Mouse (Mus musculus) right cerebral cortex, postnatal 4 days (tissue): ENCODE results near the gene Neil1.

Experiments
- DNase-seq: peaks from one replicate; pipeline ENCODE4 v3.0.0-alpha.2; 2022

Gene Neil1

GRCm38 (mm10) chr9:57148144-57148878 lies at the start of gene Neil1:
Neil1 (minus strand) TSS chr9:57148305.
- DNase-seq = peak; percentile 73

GRCm38 (mm10) chr9:57197414-57197813 lies 49.3 kb upstream of the Neil1 start:
- DNase-seq = no peak

GRCm38 (mm10) chr9:57196708-57197107 lies 48.6 kb upstream of the Neil1 start:
- no peak for DNase-seq

GRCm38 (mm10) chr9:57168411-57168810 lies 20.3 kb upstream of the Neil1 start:
- no peak for DNase-seq

GRCm38 (mm10) chr9:57166173-57166572 lies 18.1 kb upstream of the Neil1 start:
- no peak for DNase-seq

- no peak for DNase-seq
These were observed 15.0 kb upstream of the Neil1 start for GRCm38 (mm10) chr9:57163137-57163536.

- DNase-seq = no peak
These were observed 14.4 kb upstream of the Neil1 start for GRCm38 (mm10) chr9:57162496-57162895.

GRCm38 (mm10) chr9:57158506-57158905 lies 10.4 kb upstream of the Neil1 start:
- DNase-seq = no peak

- DNase-seq = peak; percentile 95
These were observed 9.9 kb upstream of the Neil1 start, which contains the start of gene Commd4 for GRCm38 (mm10) chr9:57158013-57158470. Commd4 (minus strand) TSS chr9:57158331.

GRCm38 (mm10) chr9:57157499-57157898 lies 9.4 kb upstream of the Neil1 start:
- no peak for DNase-seq

GRCm38 (mm10) chr9:57156823-57157222 lies 8.7 kb upstream of the Neil1 start:
- no peak for DNase-seq

- DNase-seq = no peak
These were observed 8.3 kb upstream of the Neil1 start for GRCm38 (mm10) chr9:57156383-57156782.

GRCm38 (mm10) chr9:57152331-57152730 lies 4.2 kb upstream of the Neil1 start:
- no peak for DNase-seq

GRCm38 (mm10) chr9:57150192-57150591 lies 2.1 kb upstream of the Neil1 start:
- DNase-seq = no peak

- DNase-seq = no peak
These were observed 916 bp upstream of the Neil1 start for GRCm38 (mm10) chr9:57149021-57149420.

- no peak for DNase-seq
These were observed 631 bp downstream of the Neil1 start for GRCm38 (mm10) chr9:57147205-57148143.

- DNase-seq = no peak
These were observed 1.5 kb downstream of the Neil1 start for GRCm38 (mm10) chr9:57146451-57147066.

GRCm38 (mm10) chr9:57144830-57145229 lies 3.3 kb downstream of the Neil1 start:
- DNase-seq = no peak

- DNase-seq = no peak
These were observed 4.9 kb downstream of the Neil1 start for GRCm38 (mm10) chr9:57143212-57143611.

- DNase-seq = no peak
These were observed 6.4 kb downstream of the Neil1 start for GRCm38 (mm10) chr9:57141417-57142353.

- no peak for DNase-seq
These were observed 8.5 kb downstream of the Neil1 start for GRCm38 (mm10) chr9:57139571-57139970.

- DNase-seq = no peak
These were observed 9.0 kb downstream of the Neil1 start for GRCm38 (mm10) chr9:57139110-57139509.
